Mouse (Mus musculus) olfactory bulb, adult 2 months (tissue): ENCODE data around the gene Gm5767.

Source experiments
- CTCF ChIP-seq: fragments of 200-500 bp; IDR thresholded peaks from 2 replicates; pipeline ENCODE4 v1.5.1; 2012; ENCODE audit warnings: low read depth, mild to moderate bottlenecking, low read length, moderate library complexity; ENCODE audit not compliant: insufficient read depth
- POLR2A ChIP-seq: fragments of 200-500 bp; IDR thresholded peaks from 2 replicates; pipeline ENCODE4 v1.6.1; 2012; ENCODE audit warnings: mild to moderate bottlenecking, low read depth, low read length, moderate library complexity; ENCODE audit not compliant: insufficient read depth

DNA sequence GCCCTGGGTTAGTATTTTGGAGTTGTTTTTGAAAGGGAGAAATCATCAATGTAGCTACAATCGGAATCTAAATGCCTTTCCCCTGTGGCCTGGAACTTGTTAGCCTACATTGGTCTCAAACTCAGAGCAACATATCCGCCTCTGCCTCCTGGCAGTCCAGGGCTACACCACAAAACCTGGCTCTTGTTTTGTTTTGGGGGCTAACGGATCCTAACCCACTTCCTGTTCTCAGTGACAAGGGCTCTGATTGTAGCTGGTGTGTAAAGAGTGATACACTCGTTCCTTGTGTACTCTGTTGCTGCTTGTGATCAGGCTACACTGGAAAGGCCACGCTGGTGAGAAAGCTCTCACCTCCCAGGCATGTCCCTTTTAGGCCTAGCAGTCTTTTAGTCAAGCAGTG lies 49.1 kb upstream of the Gm5767 start:
- no peak for TF ChIP-seq CTCF
- no peak for TF ChIP-seq POLR2A
